Mouse (Mus musculus) heart, adult 11 months (tissue): ENCODE results near the gene Sh3rf3.

ENCODE experiments used
- DNase-seq: peaks from one replicate; pipeline ENCODE4 v3.0.0; 2022

The Sh3rf3 gene

GRCm38 (mm10) chr10:59112755-59113154 is 299.6 kb downstream of the Sh3rf3 start:
- no peak for DNase-seq

GRCm38 (mm10) chr10:59113386-59113785 is 300.2 kb downstream of the Sh3rf3 start:
- DNase-seq, result no peak

GRCm38 (mm10) chr10:59114535-59115291 is 301.6 kb downstream of the Sh3rf3 start:
- DNase-seq, result peak; percentile 96

GRCm38 (mm10) chr10:59115691-59116090 is 302.5 kb downstream of the Sh3rf3 start:
- DNase-seq, result no peak

- DNase-seq, result no peak
Observed at GRCm38 (mm10) chr10:59116331-59116730, 303.2 kb downstream of the Sh3rf3 start.

- DNase-seq, result peak; percentile 93
Observed at GRCm38 (mm10) chr10:59117555-59117954, 304.4 kb downstream of the Sh3rf3 start.

GRCm38 (mm10) chr10:59119001-59119400 is 305.8 kb downstream of the Sh3rf3 start:
- peak; percentile 84 for DNase-seq

GRCm38 (mm10) chr10:59119811-59120210 is 306.7 kb downstream of the Sh3rf3 start:
- peak; percentile 64 for DNase-seq

GRCm38 (mm10) chr10:59125497-59125896 is 312.3 kb downstream of the Sh3rf3 start:
- DNase-seq, result no peak

GRCm38 (mm10) chr10:59127637-59128036 is 314.5 kb downstream of the Sh3rf3 start:
- DNase-seq, result no peak

- peak; percentile 72 for DNase-seq
Observed at GRCm38 (mm10) chr10:59131926-59132628, 318.9 kb downstream of the Sh3rf3 start.

GRCm38 (mm10) chr10:59133478-59134009 is 320.4 kb downstream of the Sh3rf3 start:
- peak; percentile 74 for DNase-seq

- peak; percentile 91 for DNase-seq
Observed at GRCm38 (mm10) chr10:59149956-59150383, 336.8 kb downstream of the Sh3rf3 start.

- DNase-seq, result peak; percentile 71
Observed at GRCm38 (mm10) chr10:59150938-59151657, 337.9 kb downstream of the Sh3rf3 start.

GRCm38 (mm10) chr10:59152544-59153081 is 339.5 kb downstream of the Sh3rf3 start:
- DNase-seq, result peak; percentile 88

- peak; percentile 42 for DNase-seq
Observed at GRCm38 (mm10) chr10:59158627-59159026, 345.5 kb downstream of the Sh3rf3 start.

GRCm38 (mm10) chr10:59162185-59162897 is 349.2 kb downstream of the Sh3rf3 start:
- peak; percentile 33 for DNase-seq

GRCm38 (mm10) chr10:59166104-59166944 is 353.2 kb downstream of the Sh3rf3 start:
- peak; percentile 80 for DNase-seq

GRCm38 (mm10) chr10:59171042-59171441 is 357.9 kb downstream of the Sh3rf3 start:
- no peak for DNase-seq

- no peak for DNase-seq
Observed at GRCm38 (mm10) chr10:59172539-59172938, 359.4 kb downstream of the Sh3rf3 start.

GRCm38 (mm10) chr10:59179620-59180019 is 366.5 kb downstream of the Sh3rf3 start:
- DNase-seq, result no peak
